Mouse (Mus musculus) frontal cortex, postnatal 14 days (tissue): Measurements from ENCODE around the gene Myt1l.

Experiments used
- DNase-seq, 2 experiments: peaks; one replicate each; pipeline ENCODE4 v3.0.0; 2022; ENCODE audit warnings: low spot score in 2 of 2

Gene Myt1l

DNA sequence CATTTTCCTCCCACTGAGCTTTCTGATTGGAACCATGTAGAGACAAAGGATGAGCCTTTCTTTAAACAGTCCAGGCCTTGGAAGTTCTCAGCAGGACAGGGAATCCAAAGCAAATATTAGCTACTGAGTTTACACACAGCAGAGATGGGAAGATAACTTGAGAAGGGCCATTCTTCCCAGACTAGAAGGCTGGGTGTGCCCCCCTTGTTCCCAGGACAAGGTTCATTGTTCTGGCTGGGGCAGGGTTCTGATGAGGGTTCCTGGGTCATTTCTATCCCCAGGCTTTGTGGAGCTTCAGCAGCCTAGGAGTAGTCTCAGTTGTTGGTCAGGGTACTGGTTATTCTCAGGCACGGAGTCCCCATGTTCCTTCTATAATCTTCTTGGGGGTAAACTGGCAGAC, 432.9 kb downstream of the Myt1l start:
- DNase-seq: no peak

GRCm38 (mm10) chr12:29965016-29965415, 436.8 kb downstream of the Myt1l start:
- no peak for DNase-seq

DNA sequence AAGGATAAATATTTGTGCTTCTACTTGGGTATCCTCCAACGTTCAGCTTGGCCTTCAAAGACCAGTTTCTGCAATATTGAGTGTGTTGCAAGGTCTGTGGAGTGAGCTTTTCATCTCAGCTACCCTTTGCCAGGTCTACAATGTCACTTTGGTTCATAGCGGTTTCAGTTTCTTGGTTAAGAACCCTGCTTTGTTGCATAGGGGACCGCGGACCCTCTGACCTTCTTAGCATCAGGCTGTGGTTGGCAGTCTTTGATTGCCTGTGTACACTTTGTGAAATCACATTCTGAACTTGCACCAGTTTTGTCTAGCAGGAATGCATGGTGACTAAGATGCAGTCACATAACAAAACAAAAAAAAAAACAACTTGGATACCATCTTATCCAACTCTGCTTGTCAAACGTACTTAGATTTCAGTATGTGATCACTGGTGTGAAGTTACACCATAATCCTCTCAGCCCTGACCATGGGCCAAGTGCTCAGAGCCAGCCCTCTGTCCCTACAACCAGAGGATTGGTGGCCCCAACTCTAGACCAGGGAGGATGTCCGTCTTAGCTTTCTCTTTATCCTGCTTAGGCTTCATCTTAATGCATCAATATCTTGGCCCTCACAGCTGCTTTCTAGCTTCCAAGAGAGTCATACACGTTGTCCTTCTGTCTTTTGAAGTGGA, 443.7 kb downstream of the Myt1l start:
- DNase-seq: no peak

DNA sequence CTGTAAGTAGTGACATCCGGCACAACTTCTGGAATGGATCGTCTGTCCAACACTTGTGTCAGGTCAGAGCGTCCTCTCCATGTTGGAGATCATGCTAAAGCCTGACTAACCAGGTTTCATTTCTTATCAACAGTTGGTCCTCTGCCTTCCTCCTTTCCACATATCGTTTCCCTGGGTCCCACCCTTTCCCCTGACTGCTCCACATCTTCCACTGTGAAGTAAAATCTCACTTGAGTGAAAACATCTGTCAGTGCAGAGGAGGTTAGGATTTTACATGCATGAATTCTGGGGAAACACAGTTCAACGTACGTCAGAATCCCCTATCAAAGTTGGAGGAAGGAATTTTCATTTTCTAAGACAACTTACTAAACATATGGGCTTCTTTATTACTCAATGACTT, 444.3 kb downstream of the Myt1l start:
- no peak for DNase-seq
